Mouse (Mus musculus): ENCODE data around the gene Tcf23. TPM values are rescaled to one million over a fixed set of nuclear protein-coding genes. Genes with fewer than 3 reads are reported as not detected.

The Tcf23 gene
- polyA plus RNA-seq, 1 experiment from 2014 or later, result not detected

GRCm38 (mm10) chr5:30966189-30966588 lies 2.3 kb upstream of the Tcf23 start:
- Histone ChIP-seq H3K4me3 (ENCODE audit: low read depth, low read length) (no peak overlapping the region), H3K9ac (ENCODE audit: low read depth, low read length) (no peak overlapping the region), H3K27ac (ENCODE audit: low read length) (no peak overlapping the region), H3K4me2 (ENCODE audit: low read length) (no peak overlapping the region), H3K27me3 (ENCODE audit: control insufficient read depth, insufficient read depth, low read depth, low read length) (0 out of 2 replicates have a peak, but pooled peaks cover 3% of the 10 kb centered on the region), H3K36me3 (ENCODE audit: control insufficient read depth, insufficient read depth, low read length) (no peaks in the 10 kb centered on the region), H3K9me3 (replicated peaks; ENCODE audit: control insufficient read depth, low read length, poor library complexity, severe bottlenecking) (no peaks in the 10 kb centered on the region), H3K4me1 (ENCODE audit: control insufficient read depth, insufficient read depth, low read length) (no peaks in the 10 kb centered on the region)
- WGBS, result 94% methylated on average over 4 of the region's 4 CpGs
- ATAC-seq, result no peak

- no peak overlapping the region for H3K27ac ChIP-seq (ENCODE audit: low read length)
- no peak overlapping the region for H3K9ac ChIP-seq (ENCODE audit: low read depth, low read length)
- no peak for ATAC-seq
- H3K27me3 ChIP-seq (ENCODE audit: control insufficient read depth, insufficient read depth, low read depth, low read length), result no peaks in the 10 kb centered on the region
- no peaks in the 10 kb centered on the region for H3K36me3 ChIP-seq (ENCODE audit: control insufficient read depth, insufficient read depth, low read length)
- H3K4me2 ChIP-seq (ENCODE audit: low read length), result no peak overlapping the region
- H3K4me1 ChIP-seq (ENCODE audit: control insufficient read depth, insufficient read depth, low read length), result no peaks in the 10 kb centered on the region
- no peak overlapping the region for H3K4me3 ChIP-seq (ENCODE audit: low read depth, low read length)
- H3K9me3 ChIP-seq (replicated peaks; ENCODE audit: control insufficient read depth, low read length, poor library complexity, severe bottlenecking), result no peaks in the 10 kb centered on the region
- WGBS, result 68% methylated on average over 2 of the region's 2 CpGs
These were observed 978 bp downstream of the Tcf23 start for GRCm38 (mm10) chr5:30969440-30969839.

GRCm38 (mm10) chr5:30974870-30975656 lies 6.6 kb downstream of the Tcf23 start:
- WGBS, result 75% methylated on average over 9 of the region's 9 CpGs
- no peak overlapping the region for H3K9ac ChIP-seq (ENCODE audit: low read depth, low read length)
- no peaks in the 10 kb centered on the region for H3K36me3 ChIP-seq (ENCODE audit: control insufficient read depth, insufficient read depth, low read length)
- no peak overlapping the region for H3K27ac ChIP-seq (ENCODE audit: low read length)
- no peak for ATAC-seq
- no peak overlapping the region for H3K4me2 ChIP-seq (ENCODE audit: low read length)
- H3K27me3 ChIP-seq (ENCODE audit: control insufficient read depth, insufficient read depth, low read depth, low read length), result no peaks in the 10 kb centered on the region
- no peak overlapping the region for H3K4me3 ChIP-seq (ENCODE audit: low read depth, low read length)
- no peaks in the 10 kb centered on the region for H3K4me1 ChIP-seq (ENCODE audit: control insufficient read depth, insufficient read depth, low read length)
- no peaks in the 10 kb centered on the region for H3K9me3 ChIP-seq (replicated peaks; ENCODE audit: control insufficient read depth, low read length, poor library complexity, severe bottlenecking)

- Histone ChIP-seq H3K27me3 (ENCODE audit: control insufficient read depth, insufficient read depth, low read depth, low read length) (no peaks in the 10 kb centered on the region), H3K9ac (ENCODE audit: low read depth, low read length) (no peak overlapping the region), H3K27ac (ENCODE audit: low read length) (no peak overlapping the region), H3K4me1 (ENCODE audit: control insufficient read depth, insufficient read depth, low read length) (no peaks in the 10 kb centered on the region), H3K36me3 (ENCODE audit: control insufficient read depth, insufficient read depth, low read length) (no peaks in the 10 kb centered on the region), H3K4me3 (ENCODE audit: low read depth, low read length) (no peak overlapping the region), H3K9me3 (replicated peaks; ENCODE audit: control insufficient read depth, low read length, poor library complexity, severe bottlenecking) (no peaks in the 10 kb centered on the region), H3K4me2 (ENCODE audit: low read length) (no peak overlapping the region)
- 19% methylated on average over 2 of the region's 2 CpGs for WGBS
- no peak for ATAC-seq
These were observed 13.9 kb downstream of the Tcf23 start for GRCm38 (mm10) chr5:30982357-30982756.

- 73% methylated on average over 5 of the region's 5 CpGs for WGBS
- Histone ChIP-seq H3K36me3 (ENCODE audit: control insufficient read depth, insufficient read depth, low read length) (no peaks in the 10 kb centered on the region), H3K4me1 (ENCODE audit: control insufficient read depth, insufficient read depth, low read length) (no peaks in the 10 kb centered on the region), H3K27me3 (ENCODE audit: control insufficient read depth, insufficient read depth, low read depth, low read length) (no peaks in the 10 kb centered on the region), H3K4me2 (ENCODE audit: low read length) (no peak overlapping the region), H3K27ac (ENCODE audit: low read length) (no peak overlapping the region), H3K9ac (ENCODE audit: low read depth, low read length) (no peak overlapping the region), H3K9me3 (replicated peaks; ENCODE audit: control insufficient read depth, low read length, poor library complexity, severe bottlenecking) (no peaks in the 10 kb centered on the region; the same call in 1 of the 2 replicates), H3K4me3 (ENCODE audit: low read depth, low read length) (no peak overlapping the region)
- no peak for ATAC-seq
These were observed 24.7 kb downstream of the Tcf23 start for GRCm38 (mm10) chr5:30992980-30993676.

GRCm38 (mm10) chr5:30994074-30994473 lies 25.6 kb downstream of the Tcf23 start:
- H3K27ac ChIP-seq (ENCODE audit: low read length), result no peak overlapping the region
- H3K9ac ChIP-seq (ENCODE audit: low read depth, low read length), result no peak overlapping the region
- no peak overlapping the region for H3K4me3 ChIP-seq (ENCODE audit: low read depth, low read length)
- ATAC-seq, result no peak
- no peak overlapping the region for H3K4me2 ChIP-seq (ENCODE audit: low read length)
- no peaks in the 10 kb centered on the region for H3K27me3 ChIP-seq (ENCODE audit: control insufficient read depth, insufficient read depth, low read depth, low read length)
- 72% methylated on average over 3 of the region's 3 CpGs for WGBS
- no peaks in the 10 kb centered on the region for H3K4me1 ChIP-seq (ENCODE audit: control insufficient read depth, insufficient read depth, low read length)
- H3K9me3 ChIP-seq (replicated peaks; ENCODE audit: control insufficient read depth, low read length, poor library complexity, severe bottlenecking), result no peaks in the 10 kb centered on the region; the same call in 1 of the 2 replicates
- no peaks in the 10 kb centered on the region for H3K36me3 ChIP-seq (ENCODE audit: control insufficient read depth, insufficient read depth, low read length)

GRCm38 (mm10) chr5:30994910-30995635 lies 26.6 kb downstream of the Tcf23 start:
- 77% methylated on average over 11 of the region's 11 CpGs for WGBS
- H3K4me3 ChIP-seq (ENCODE audit: low read depth, low read length), result no peak overlapping the region
- no peak overlapping the region for H3K4me2 ChIP-seq (ENCODE audit: low read length)

GRCm38 (mm10) chr5:30998306-30998705 lies 29.8 kb downstream of the Tcf23 start:
- Histone ChIP-seq H3K27ac (ENCODE audit: low read length) (no peak overlapping the region), H3K4me3 (ENCODE audit: low read depth, low read length) (no peak overlapping the region), H3K9me3 (replicated peaks; ENCODE audit: control insufficient read depth, low read length, poor library complexity, severe bottlenecking) (no peaks in the 10 kb centered on the region), H3K4me1 (ENCODE audit: control insufficient read depth, insufficient read depth, low read length) (no peaks in the 10 kb centered on the region), H3K36me3 (ENCODE audit: control insufficient read depth, insufficient read depth, low read length) (no peaks in the 10 kb centered on the region), H3K4me2 (ENCODE audit: low read length) (no peak overlapping the region), H3K9ac (ENCODE audit: low read depth, low read length) (no peak overlapping the region), H3K27me3 (ENCODE audit: control insufficient read depth, insufficient read depth, low read depth, low read length) (no peaks in the 10 kb centered on the region)
- 30% methylated on average over 5 of the region's 5 CpGs for WGBS
- ATAC-seq, result no peak

More at GRCm38 (mm10) chr5:30994910-30995635, 26.6 kb downstream of the Tcf23 start:
- ATAC-seq, result no peak
- no peaks in the 10 kb centered on the region; the same call in 1 of the 2 replicates for H3K9me3 ChIP-seq (replicated peaks; ENCODE audit: control insufficient read depth, low read length, poor library complexity, severe bottlenecking)
- H3K36me3 ChIP-seq (ENCODE audit: control insufficient read depth, insufficient read depth, low read length), result no peaks in the 10 kb centered on the region
- no peaks in the 10 kb centered on the region for H3K27me3 ChIP-seq (ENCODE audit: control insufficient read depth, insufficient read depth, low read depth, low read length)
- no peak overlapping the region for H3K9ac ChIP-seq (ENCODE audit: low read depth, low read length)
- no peaks in the 10 kb centered on the region for H3K4me1 ChIP-seq (ENCODE audit: control insufficient read depth, insufficient read depth, low read length)
- H3K27ac ChIP-seq (ENCODE audit: low read length), result no peak overlapping the region

All from midbrain, embryonic 16.5 days (tissue).